Mouse (Mus musculus) retina, embryonic 14.5 days (tissue): ENCODE measurements around the gene Pex7.
A peak's percentile ranks its signal among the peaks of the same experiment; 100 is the strongest.
"Not testable (repeated sequence)": the region's sequence is repeated elsewhere in the genome, so short reads cannot be mapped to it uniquely, and the experiment has no call there.

Experiments used
- DNase-seq: peaks from one replicate; pipeline ENCODE4 v3.0.0-alpha.2; 2015; ENCODE audit warnings: low spot score

The Pex7 gene

DNA sequence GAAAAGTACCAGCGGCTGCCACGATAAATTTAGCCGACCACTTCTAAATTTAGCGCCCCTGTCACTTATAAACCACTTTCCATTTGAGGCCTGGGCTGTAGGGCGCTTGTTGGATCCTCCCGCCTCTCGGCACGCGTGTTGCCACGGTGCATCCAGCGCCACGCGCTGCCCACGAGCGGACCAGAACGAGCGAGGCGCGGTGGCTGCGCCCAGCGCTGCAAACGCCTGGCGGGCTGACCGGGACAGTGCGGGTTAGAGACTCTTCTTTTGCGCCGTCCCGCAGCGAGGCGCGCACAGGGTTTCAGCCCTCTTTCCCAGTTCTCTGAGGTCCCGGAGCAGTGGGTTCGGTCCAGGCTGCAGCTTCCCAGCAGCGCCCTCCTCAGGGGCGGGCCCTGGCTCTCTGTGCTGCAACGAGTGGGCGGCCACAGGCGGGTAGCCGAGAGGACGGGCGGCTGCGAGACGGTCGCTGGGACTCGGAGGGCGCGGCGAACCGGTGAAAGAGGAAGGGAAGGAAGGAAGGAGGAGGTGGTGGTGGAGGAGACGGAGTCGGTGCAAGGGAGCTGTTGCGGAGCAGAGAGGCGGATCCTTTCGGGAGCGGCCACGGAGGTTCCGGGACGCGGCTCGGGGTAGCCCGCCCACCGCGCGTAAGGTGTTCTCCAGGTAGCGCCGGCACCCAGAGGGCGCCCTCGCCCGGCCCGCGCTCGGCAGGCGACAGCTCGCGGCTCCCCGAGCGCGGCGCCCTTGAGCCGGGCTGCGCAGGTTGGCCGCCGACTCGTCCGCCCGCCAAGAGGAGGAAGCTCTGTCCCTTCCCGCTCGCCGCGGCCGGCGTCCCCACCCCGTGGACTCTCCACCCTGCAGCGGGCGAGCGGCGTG, 26.3 kb upstream of the Pex7 start:
- DNase-seq: peak; percentile 72

DNA sequence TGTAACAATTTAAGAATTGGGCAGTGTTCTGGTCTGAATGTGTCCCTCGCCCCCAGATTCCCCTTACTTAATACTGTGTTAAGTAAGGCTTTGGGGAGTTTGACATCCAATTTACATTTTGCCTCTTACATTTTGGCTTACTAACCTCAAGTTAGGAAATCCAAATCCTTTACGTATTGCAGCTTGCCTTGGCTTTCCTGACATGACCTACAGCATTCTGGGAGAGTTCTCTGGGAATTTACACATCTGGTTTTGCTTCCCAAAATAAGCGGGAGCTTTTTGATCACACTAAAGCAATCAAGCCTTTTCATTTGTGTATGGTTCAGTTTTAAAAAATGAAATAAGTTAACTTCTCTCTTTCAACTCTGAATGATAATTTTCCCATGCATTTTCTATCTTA, 25.5 kb upstream of the Pex7 start:
- no peak for DNase-seq

DNA sequence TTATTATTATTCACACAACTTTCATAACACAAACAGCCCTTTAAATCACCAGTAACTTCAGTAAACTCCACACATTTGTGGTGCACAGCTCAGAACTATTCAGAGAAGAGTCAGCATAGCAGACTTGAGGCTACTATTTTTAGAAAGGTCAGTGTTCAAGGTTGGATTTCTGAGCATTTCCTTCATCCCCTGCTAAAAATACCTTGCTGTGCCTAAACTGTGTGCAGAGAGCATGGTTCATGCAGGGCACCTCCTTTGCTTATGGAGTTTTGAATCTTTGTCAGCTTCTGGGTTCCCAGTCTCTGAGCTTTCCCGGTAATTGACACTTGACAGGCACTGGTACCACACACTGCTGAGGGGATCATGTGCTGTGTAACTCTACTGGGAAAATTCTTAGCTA, 20.7 kb upstream of the Pex7 start:
- DNase-seq: no peak

DNA sequence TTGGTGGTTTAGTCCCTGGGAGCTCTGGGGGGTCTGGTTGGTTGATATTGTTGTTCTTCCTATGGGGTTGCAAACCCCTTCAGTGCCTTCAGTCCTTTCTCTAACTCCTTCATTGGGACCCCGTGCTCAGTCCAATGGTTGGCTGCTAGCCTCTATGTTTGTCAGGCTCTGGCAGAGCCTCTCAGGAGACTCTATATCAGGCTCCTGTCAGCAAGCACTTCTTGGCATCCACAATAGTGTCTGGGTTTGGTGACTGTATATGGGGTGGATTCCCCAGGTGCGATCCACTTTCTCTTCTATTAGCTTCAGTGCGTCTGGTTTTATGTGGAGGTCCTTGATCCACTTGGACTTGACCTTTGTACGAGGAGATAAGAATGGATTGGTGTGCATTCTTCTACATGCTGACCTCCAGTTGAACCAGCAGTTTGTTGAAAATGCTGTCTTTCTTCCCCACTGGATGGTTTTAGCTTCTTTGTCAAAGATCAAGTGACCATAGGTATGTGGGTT, 19.0 kb upstream of the Pex7 start:
- not testable (repeated sequence) for DNase-seq

DNA sequence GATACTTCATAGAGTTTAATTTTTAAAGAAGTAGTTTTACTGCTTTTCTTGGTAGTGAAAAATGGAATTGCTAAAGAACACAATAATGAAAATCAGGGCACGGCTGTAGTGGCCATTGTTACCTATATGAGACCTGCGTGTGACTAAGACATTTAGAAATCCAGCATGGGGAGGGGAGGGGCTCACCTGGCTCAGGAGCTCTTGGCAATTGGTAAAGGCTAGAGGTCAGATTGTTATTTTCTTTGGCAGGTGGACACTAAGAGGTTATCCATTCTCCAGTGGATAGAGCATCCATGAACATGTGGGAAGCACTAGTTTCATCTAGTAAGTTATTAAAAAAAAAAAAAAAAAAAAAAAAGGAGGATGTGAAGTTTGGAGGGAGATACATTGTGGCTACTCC, 16.8 kb upstream of the Pex7 start:
- DNase-seq: no peak

DNA sequence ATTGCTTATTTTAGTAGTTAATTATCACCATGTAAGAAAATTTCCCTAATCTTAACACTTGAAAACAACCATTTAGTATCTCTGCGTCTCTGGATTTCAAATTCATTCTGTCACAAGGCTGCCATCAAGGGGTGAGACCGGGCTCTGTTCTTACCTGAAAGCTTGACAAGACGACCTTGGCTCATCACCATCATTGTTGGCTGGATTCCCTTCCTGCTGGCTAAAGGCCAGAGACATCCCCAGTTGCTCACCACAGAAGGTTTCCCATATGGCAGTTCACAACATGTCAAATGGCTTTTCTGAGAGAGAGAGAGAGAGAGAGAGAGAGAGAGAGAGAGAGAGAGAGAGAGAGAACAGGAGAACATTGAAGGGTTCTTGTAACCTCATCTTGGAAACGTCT, 14.9 kb upstream of the Pex7 start:
- no peak for DNase-seq

DNA sequence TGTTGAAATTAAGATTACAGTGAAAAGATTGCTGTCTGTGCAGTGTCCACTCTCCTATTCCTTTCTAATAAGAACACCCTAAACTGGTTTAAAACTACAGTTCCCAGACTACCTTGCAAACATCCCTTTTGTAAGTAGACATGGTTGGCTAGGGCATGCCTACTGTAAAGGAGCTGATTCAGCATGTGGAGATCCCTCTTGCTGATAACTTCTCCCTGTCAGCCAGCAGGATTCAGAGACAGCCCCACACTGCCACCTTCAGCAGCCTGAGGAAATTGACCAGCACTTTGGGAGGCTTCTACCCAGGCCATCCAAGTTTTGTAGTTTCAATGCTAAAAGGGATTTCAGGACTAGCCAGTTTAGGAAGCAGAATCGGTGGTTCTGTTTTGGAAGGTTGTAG, 7.8 kb upstream of the Pex7 start:
- peak; percentile 55 for DNase-seq

DNA sequence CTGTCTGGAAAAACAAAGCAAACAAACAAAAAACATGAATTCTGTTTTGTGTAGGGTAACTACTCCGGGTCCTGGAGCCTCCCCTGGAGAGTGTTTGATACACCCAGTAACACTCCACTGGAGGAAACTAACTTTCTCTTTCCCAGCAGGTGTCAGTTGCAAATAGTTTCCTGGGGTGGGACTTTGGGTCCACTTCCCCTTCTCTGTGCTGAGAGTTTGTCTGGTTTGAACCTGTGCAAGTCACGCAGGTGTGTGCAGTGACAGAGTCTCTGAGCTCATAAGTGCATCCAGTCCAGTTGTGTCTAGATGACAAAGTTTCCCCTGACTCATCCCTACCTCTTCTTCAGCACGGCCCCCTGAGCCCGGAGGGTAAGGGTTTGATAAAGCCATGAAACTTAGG, 6.3 kb upstream of the Pex7 start:
- no peak for DNase-seq

DNA sequence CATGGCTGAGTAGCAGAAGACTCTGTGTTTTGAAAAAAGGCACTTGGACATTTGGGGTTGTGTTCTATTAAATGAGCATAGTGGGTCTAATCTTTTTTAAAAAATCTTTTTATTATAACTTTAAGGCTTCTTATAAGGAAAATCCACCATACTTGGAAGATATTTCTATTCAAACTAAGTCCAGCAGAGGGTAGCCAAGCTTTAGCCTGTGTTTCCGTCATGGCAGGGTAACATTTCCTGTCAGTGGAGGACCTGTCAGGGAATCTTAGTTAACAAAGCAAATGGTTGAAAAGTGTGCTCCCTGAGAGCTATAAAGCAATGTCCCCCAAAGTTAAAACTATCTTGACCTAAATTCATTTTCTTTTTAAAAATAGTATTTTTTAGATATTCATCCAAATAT, 4.1 kb upstream of the Pex7 start:
- peak; percentile 51 for DNase-seq

DNA sequence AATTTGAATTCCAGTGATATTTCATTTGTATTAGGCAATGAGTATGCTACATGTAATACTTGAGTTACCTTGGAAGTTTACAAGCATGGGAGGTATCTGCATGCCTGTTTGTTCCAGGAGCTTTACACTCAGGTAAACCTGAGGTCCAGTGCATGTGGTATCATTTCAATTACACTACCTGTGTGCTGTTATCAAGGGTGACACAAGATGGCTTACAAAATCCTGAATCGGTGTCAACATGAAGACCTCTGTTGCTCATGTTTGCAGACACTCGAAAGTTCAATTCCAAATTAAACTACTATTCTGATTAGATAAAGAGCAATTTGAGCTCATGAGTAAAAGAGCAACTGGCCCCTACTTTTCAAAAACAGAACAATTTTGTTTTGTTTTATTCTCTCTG, 3.0 kb upstream of the Pex7 start:
- DNase-seq: no peak

DNA sequence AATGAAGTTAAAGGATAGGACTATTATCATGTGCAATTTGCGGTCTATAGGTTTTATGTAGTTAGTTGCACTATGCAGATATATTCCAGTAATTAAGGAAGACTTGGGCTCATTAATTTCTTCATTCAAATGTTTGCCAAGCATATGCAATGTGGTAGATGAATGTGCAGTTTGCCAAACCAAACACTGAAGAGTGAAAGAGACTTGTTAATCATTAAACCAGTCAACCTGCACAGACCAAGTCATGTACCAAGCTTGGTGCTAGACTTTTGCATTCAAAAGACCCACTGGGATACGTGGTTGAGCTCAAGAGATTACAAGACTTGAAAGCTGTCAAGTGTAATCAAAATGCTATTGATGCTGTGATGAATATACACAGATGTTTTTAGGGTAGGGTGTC, 587 bp upstream of the Pex7 start:
- DNase-seq: no peak

DNA sequence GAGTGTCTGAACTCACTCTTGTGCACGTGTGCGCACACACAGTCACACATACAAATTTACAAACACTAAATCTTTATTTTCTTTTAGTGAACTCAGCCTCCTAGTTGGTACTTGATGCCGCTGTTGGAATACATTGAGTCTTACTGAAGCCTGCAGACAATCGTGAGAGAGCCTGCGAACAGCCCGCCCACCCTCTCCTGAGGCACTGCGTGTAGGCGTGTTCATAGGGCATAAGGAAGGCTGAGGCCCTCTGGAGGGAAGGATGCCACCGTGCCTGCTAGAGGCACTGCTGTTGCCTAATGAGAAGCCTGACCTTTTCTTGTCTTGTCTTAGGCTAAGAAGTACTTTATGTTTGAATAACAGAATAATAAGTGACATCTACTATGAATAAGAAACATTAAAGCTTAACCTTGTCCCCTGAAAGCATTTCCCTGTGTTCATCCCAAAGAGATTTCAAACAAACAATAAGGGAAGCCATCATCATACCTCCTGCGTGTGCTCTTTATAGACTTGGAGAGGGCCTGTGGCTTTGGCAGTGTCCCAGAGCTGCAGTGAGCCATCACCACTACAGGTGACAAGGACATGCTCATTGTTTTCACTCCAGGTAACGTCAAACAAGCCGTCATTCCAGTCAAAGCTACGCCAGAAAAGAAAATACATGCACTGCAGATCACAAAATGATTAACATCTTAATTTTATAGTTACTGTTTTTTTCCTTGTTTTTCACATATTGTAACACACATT, 3.2 kb downstream of the Pex7 start:
- no peak for DNase-seq

DNA sequence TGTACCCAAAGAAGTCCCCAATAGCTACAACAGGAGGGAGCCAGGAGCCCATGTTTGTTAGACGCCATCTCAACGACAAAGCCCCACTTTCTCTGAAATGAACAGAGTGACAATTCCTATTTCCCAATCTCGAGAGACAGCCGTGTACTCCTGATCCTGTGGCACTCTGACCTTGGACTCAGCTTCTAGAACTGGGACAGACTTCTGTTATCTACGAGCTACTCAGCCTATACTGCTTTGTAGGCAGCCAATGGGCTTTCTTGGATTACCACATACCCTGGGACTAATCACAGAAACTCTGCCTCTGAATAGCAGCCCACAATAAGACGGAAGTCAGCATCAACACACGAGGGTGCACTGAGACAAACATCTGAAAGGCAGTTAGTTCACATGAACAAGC, 5.5 kb downstream of the Pex7 start:
- no peak for DNase-seq

DNA sequence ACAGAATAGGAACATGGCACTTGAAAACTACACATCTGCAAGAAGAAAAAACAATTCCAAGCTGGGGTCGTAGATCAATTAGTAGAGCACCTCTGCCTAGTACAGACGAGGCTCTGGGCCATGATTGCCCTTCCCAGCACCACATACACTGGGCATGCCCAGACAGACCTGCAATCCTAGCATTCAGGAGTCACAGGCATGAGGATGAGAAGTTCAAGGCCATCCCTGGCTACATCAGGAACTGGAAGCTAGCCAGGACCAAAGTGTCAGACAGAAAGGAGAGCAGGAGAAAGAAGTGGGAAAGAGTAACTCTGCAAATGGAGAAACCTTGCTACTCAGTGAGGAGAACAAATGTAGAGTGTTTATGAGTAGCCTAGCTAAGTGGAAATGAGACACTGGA, 7.3 kb downstream of the Pex7 start:
- no peak for DNase-seq

DNA sequence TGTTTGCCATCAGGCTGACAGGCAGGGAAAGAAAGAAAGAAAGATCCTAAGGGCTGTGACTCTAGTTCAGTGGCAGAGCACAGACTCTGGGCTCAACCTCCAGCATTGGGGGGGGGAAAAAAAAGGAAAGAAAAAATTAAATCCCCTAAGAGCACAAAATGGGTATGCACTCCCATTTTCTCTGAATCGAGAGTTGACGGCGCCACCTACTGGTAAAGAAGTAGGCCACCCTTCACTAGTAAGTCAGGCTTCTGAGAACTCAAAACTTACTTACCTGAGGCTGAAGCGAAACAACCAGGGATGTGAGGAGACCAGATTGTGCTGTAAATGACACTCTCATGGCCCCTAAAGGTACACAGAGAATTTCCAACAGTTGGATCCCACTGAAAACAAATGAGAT, 13.5 kb downstream of the Pex7 start:
- peak; percentile 74 for DNase-seq

DNA sequence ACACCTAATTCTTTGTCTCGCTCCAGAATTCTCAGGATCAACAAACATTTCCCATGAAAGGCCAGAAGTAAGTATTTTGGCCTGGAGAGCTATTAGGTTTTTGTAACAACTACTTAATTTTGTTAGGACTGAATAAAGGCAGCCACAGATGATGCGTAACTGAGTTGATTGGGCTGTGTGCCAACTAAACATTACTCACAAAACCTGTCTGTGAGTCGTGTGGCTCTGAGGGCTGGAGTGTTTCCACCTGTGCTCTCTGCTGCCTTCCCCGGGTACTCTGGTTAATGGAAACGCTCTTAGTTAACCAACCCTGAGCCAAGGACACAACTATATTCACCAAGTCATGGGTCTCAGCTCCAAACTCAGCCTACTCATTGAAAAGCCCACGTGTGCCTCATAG, 14.3 kb downstream of the Pex7 start:
- no peak for DNase-seq

DNA sequence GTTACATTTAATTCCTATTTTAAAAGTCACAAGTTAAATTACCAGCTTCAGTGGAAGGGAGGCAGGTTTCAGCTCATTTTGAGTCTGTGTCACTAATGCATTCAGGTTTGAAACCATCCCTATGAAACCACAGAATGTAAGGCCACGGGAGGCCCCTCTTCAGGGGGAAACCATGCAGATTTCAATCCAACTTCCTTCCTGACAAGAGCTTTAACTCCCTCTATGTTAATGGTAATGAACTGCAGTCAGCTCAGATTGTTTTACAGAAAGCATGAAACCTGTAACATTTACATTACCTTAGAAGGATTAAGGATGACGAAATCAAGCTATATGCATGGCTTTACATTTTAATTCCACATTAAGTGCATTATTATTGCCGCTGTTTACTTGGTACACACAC, 15.8 kb downstream of the Pex7 start:
- DNase-seq: no peak

DNA sequence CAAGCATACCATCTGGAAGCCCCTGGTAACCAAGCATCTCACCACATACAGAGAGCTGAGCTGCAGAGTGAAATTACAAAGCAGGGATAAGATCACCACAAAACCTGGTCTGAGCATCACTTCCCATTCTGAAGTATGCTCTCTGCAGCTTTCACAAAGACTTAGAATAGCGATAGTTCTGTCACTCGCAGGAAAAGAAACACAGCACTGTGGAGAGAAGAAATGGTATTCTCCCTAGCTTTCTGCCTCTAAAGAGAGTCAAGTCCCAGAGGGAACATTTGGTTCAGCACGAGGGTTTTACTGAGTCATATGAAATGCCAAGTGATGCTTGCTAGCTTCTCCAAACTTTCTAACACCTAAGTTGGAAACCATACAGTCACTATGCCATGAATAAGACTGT, 17.6 kb downstream of the Pex7 start:
- DNase-seq: no peak

DNA sequence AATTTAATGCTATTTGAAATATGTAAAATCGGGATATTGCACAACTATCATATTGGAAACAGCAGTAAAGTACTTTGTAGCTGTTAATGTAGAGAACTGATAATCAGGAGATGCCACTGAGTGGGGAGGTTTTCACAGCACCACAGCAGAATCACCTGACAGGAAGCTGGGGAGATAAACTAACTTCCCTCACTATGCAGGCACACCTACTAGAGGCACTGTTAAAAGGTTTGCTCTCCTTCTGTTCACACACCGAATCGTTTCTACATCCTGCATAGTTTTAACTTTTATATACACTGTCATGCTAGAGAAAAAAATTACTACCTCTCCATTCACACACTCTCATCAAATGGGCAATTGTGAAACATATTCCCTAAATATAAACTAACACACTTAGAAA, 21.2 kb downstream of the Pex7 start:
- DNase-seq: no peak

DNA sequence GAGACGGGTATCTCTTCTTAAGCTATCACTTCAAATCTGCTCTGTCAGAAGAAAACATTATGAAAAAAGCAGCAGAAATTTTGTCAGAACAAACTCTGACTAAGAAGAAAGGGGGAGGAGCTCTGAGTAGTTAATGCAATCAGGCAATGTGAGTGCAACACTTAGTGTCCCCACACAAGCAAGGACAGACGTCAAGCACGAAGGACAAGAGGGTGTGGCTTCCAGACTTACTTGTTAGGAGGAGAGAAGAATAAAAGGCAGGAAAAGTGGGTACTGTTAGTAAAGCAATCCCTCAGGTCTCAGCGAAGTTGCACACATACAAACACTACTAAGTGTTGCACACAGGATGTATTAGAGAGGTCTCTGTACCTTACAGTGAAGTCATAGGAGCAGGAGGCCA, 23.1 kb downstream of the Pex7 start:
- DNase-seq: no peak

DNA sequence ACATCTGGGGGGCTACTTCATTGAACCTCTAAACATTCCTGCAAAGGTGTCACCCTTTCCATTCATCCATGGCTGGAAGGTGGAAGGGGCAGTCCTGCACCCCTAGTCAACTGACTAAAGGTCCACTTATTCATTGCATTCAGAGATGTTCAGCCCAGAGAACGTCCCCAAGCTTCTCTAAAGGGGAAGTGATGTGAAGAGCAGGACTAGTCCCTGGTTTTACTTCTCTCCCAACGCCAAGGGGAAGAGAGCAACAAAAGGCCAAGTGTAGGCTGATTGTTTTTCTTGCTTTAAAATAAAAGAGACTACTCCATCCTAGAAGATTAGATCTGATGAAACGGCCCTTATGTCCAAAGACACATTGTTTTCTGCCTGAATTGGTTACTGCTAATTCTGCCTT, 27.1 kb downstream of the Pex7 start:
- DNase-seq: no peak

DNA sequence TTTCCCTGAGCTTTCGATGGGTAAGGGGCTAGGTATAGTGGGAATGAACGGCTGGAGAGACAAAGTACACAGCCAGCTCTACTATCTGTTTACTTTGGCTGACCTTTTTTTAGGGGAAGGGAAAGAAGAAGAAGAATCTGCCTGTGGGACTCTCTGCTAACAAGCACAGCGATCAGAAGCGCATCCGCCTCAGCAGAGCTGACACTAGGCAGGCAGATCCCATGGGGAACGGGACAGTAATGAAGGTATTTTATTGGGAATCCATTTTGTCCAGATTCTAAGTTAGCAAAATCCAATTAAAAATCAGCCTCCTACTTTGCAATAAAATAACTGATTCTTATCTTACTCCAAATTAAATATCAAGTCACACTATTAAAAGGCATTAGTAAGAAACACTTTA, 28.3 kb downstream of the Pex7 start:
- no peak for DNase-seq

DNA sequence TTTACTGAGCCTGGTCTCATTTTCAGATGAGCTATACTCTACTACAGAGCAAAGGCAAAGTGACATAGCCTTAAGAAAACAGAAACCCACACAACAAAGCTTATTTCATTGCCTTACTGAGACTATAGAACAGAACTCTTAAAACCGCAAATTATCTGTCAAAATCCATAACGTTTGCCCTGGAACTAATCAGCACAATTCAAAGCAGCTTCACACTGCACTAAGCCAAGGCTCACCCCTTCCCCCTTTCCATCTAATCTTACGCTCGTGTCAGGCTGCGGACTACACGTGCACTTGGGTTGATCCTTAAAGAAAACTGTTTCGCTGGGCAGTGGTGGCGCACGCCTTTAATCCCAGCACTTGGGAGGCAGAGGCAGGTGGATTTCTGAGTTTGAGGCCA, 29.8 kb downstream of the Pex7 start:
- DNase-seq: no peak

DNA sequence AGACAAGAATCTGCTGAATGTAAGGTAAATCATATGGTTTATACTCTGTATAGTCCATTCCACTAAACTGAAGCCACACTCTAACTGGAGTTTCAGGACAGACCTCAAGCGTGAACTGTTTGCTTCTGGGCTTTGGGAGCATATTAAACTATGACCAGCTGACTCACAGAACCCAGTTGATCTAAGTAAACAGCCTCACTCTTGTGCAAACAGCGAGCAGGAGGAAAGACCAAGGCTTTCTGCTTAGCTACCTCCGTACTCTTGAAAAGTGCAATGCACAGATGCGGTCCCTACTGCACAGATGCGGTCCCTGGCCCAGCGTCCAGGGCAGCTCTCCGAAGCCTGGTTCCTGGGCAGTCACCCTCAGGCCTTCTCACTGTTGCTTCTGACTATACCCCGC, 30.2 kb downstream of the Pex7 start:
- DNase-seq: no peak
